Mouse (Mus musculus) common myeloid progenitor, adult 5-6 weeks (primary cell): ENCODE data around the gene Egln1. TPM values are rescaled to one million over a fixed set of nuclear protein-coding genes. Genes with fewer than 3 reads are reported as not detected.
A peak's percentile ranks its signal among the peaks of the same experiment; 100 is the strongest.

Experiments used
- ATAC-seq: replicated peaks from 2 replicates; pipeline ENCODE4 v1.8.0; 2016; ENCODE audit warnings: low read depth, mild to moderate bottlenecking, moderate TSS enrichment, inconsistent platforms; ENCODE audit not compliant: poor library complexity, severe bottlenecking
- total RNA-seq: library from RNA; stranded (forward); fragments of 200-1000, 187-1606 nt; gene quantifications from 2 replicates; pipeline ENCODE4 v1.2.3, GENCODE M21; 2017

Gene Egln1
- total RNA-seq, 1 experiment from 2014 or later: 19.4 TPM

GRCm38 (mm10) chr8:124863729-124864128 lies 85.4 kb downstream of the Egln1 start:
- 0 out of 2 replicates have a peak, but pooled peaks have one; percentile 12 for ATAC-seq

- peak; percentile 0; the same call in 1 of the 2 replicates for ATAC-seq
These were observed 85.9 kb downstream of the Egln1 start for GRCm38 (mm10) chr8:124863163-124863677.

GRCm38 (mm10) chr8:124862321-124863162 lies 86.6 kb downstream of the Egln1 start, which contains the start of the genes Gnpat and 2810004N23Rik:
TSS of gene Gnpat (plus strand) at chr8:124863033.
TSS of gene 2810004N23Rik (minus strand) at chr8:124863120.
- peak; percentile 72 for ATAC-seq

GRCm38 (mm10) chr8:124860188-124860587 lies 88.9 kb downstream of the Egln1 start:
- ATAC-seq: no peak

GRCm38 (mm10) chr8:124859466-124859865 lies 89.7 kb downstream of the Egln1 start:
- ATAC-seq: peak; percentile 27; the same call in 1 of the 2 replicates

Other genes with a start within 250 kb of the Egln1 start
- 43.7 and 50.6 TPM in 2 replicates for gene Ttc13, start 227.3 kb downstream of the Egln1 start, total RNA-seq
- 3.3 and 5.5 TPM in 2 replicates for gene Arv1, start 227.2 kb downstream of the Egln1 start, total RNA-seq
- gene Fam89a, start 197.5 kb downstream of the Egln1 start, total RNA-seq: not detected in 2 replicates
- gene Trim67, start 156.2 kb downstream of the Egln1 start, total RNA-seq: not detected in 2 replicates
- gene Gnpat, start 86.3 kb downstream of the Egln1 start, total RNA-seq: 69.3 and 90.7 TPM in 2 replicates
- gene 2810004N23Rik, start 86.2 kb downstream of the Egln1 start, total RNA-seq: 69.2 and 77.3 TPM in 2 replicates
- gene Exoc8, start 51.6 kb downstream of the Egln1 start, total RNA-seq: 15.2 and 16.2 TPM in 2 replicates
- gene Sprtn, start 51.4 kb downstream of the Egln1 start, total RNA-seq: 25.7 and 26.8 TPM in 2 replicates
- gene Tsnax, start 63.7 kb upstream of the Egln1 start, total RNA-seq: 60.4 and 82.8 TPM in 2 replicates
- 1.1 and 2.3 TPM in 2 replicates for gene Disc1, start 104.9 kb upstream of the Egln1 start, total RNA-seq